Mouse (Mus musculus) E14TG2a.4 (cell line): ENCODE data around the gene Frmd4b.

Source experiments
- CTCF ChIP-seq: conservative IDR thresholded peaks from 2 replicates; pipeline ENCODE4 v1.5.1; 2014; ENCODE audit warnings: low read length
- POU5F1 ChIP-seq: IDR thresholded peaks from 2 replicates; pipeline ENCODE4 v1.6.1; 2014; ENCODE audit warnings: low read length, borderline replicate concordance

DNA sequence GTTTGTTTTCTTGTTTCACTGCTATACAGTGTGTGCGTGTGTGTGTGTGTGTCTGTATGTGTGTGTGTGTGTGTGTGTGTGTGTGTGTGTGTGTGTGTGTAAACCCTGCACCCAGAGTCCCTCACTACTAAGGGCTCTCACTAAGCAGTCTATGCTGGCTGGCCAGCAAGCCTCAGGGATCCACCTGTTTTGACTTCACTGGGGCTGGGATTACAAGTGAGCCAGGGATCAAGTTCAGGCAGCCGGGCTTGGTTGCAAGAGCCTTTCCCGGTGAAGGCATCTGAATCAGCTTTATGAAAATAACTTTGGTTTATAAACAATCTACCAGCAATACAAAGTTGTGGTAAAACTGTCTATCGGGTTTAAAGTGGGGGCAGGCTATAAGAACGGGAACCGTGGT lies 206.0 kb downstream of the Frmd4b start:
- TF ChIP-seq CTCF: no peak
- TF ChIP-seq POU5F1: no peak
